Mouse (Mus musculus) B cell, adult 2 months (primary cell): ENCODE measurements around the gene Bnip1.

Experiments used
- DNase-seq, 2 experiments: peaks; one replicate each; pipeline ENCODE4 v3.0.0; 2022

The Bnip1 gene

GRCm38 (mm10) chr17:26780750-26781571, at the start of gene Bnip1:
Gene Bnip1, plus strand, starts transcription at chr17:26781066.
- DNase-seq = peak; percentile 77 to 78

DNA sequence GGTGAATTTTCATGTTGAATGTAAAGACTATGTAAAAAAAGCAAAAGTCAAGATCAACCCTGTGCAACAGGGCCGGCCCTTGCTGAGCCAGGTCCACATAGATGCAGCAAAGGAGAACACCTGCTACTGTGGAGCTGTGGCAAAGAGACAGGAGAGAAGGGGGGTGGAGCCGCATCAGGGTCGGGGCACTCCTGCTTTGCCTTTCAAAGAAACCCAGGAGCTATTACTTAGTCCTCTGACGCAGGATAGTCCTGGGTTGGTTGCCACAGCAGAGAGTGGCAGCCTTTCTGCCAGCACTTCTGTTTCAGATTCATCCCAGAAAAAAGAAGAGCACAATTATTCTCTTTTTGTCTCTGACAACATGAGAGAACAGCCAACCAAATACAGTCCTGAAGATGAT, 38.3 kb upstream of the Bnip1 start:
- DNase-seq = no peak

DNA sequence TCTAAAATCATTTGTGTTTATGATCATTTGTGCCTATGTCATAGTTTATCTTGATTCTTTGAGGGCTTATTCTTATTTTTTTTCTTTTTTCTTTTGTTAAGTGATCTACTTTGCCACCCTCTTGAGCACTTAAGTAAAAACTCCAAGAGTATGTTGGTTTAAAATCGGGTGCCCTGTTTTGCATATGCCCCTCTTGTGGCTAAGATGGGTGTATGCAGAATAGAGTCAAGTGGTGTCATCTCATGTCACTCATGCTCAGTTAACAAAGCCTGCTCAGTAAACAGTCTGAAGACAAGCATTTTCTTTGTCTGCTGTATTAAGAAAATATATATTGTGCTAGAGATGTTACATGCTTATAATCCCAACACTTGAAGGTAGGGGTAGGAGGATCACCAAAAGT, 37.6 kb upstream of the Bnip1 start:
- DNase-seq = no peak

GRCm38 (mm10) chr17:26749975-26750374, 30.9 kb upstream of the Bnip1 start:
- no peak for DNase-seq

GRCm38 (mm10) chr17:26752297-26752696, 28.6 kb upstream of the Bnip1 start:
- DNase-seq = no peak

DNA sequence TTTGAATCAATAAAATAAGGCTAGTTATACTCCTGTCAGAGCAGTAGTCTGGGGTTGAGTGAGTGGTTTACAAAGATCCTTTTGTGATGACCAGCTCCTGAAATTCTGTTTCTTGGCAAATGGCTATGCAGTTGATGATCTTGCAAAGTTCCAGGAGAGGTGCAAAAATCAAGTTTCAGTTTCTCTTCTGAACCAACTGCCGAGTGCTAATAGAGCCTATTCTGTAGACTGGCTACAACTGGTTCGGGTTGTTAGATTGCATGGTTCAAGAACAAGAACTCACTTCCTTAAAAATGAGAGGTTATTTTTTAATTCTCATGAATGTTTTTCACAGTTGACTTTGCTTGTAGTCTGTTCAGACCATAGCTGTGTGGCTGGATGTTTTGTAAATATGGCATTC, 27.4 kb upstream of the Bnip1 start:
- peak; percentile 30 to 45 for DNase-seq

DNA sequence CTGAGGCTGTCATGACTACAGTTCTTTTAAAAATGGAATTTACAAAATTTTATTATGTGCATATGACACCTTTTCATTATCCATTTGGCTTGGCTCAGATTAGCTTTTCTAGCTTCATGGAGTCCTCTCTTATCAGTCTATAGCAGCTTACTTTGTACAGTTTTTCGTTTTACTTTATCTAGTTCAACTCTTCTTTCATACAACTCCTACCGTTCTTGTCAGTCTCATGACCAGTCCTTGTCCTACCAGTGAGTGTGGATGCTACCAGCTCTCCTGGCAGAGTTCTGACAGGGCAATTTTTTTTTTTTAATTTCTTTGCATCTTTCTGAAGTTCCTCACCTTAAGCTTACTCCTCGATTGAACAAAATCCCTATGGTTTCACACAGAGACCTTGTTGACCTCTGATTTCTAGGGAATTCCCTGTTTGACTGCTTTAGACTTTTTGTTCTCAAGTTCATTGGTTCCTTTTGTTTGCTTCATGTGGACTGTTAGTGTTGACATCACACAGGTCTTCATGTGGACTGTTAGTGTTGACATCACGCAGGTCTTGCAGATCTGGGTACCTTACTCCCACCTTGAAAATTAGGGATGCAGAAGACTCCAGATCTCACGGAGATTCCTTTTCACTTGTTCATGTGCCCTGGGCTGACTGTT, 13.6 kb upstream of the Bnip1 start:
- no peak for DNase-seq

GRCm38 (mm10) chr17:26767754-26768124, 13.1 kb upstream of the Bnip1 start:
- DNase-seq = no peak

DNA sequence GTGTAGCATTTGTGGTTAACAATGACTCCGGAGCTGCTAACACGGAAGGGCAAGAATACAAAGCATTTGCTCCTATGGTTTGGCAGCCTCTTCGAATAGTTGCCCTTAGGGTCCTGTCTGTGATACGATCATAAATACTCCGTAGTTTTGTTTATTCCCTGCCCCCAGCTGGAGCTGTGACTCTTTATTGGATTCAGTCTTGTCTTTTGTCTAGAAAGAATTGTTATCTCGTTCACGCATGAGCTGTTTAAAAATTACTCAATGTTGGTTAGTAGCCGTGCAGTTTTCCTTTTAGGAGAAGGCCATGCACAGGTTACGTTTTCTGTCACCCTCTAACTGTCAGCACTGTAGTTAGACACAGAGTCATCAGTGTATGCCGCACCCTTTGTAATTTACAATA, 4.7 kb upstream of the Bnip1 start:
- DNase-seq = no peak

DNA sequence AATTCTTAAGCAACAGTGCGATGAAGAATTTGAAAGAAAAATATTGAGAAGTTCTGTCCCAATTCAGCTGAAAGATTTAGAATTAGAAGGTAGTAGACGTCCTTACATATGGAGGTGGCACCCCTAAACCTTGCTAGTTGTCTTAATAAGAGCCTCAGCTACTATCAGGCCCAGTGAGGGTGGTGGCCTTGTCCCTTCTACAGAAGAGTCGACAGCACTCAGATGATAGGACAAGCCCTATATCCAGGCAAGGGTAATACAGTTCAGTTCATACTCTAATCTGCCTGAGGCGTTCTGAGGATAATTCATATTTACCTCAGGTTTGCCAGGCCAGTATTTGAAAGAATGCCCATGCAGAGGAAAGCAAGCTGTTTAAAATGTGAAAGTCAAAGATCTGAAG, 2.9 kb upstream of the Bnip1 start:
- DNase-seq = no peak

DNA sequence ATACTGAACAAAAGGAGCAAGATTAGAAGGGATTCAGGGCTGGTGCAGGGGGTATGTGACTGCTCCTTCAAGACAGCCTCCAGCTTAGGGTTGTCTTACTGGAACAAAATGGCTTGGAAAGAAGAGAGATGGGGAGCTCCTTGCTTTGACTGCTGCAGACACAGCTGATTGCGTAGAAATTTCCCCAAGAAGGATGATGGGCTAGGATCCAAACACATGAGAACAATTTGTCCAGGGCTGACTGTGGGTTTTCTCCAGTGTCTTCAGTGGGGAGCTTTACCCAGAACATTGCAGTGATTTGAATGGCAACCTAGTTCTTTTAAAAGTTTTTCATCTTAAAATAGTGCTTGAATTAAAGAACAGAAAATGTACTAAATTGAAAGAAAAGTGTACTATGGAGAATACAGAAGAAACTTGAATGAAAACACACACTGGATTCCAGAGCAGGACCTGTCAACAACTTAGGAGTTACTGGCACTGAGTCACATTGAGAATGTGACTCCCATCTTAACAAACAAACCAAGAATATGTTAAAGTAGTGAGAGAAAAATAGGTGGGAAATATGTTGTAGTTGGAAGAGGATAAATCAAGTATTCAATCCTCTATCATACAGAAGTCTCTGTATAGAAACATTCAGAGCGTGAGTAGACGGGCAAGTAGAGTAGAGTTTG, 2.3 kb upstream of the Bnip1 start:
- DNase-seq = no peak

DNA sequence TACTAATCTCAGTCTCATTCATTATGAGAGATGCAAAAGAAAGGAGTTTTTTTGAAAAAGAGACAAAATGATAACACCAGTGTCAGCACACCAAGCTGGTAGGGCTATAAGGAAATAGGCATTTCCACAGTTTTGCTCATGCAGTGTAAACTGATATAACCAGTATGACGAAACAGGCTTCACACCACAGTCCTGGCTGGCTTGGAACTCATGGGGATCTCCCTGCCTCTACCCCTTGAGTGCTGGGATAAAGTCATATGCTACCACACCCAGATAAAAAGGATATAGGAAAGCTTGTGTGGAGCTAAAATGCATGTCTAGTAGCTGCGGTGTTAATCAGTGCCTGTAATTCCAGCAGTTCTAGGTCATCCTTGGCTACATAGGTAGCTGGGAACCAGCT, 1.4 kb upstream of the Bnip1 start:
- DNase-seq = no peak

GRCm38 (mm10) chr17:26781610-26782043, 761 bp downstream of the Bnip1 start:
- DNase-seq = no peak

- no peak for DNase-seq
Measured at GRCm38 (mm10) chr17:26784525-26784924, 3.7 kb downstream of the Bnip1 start.

DNA sequence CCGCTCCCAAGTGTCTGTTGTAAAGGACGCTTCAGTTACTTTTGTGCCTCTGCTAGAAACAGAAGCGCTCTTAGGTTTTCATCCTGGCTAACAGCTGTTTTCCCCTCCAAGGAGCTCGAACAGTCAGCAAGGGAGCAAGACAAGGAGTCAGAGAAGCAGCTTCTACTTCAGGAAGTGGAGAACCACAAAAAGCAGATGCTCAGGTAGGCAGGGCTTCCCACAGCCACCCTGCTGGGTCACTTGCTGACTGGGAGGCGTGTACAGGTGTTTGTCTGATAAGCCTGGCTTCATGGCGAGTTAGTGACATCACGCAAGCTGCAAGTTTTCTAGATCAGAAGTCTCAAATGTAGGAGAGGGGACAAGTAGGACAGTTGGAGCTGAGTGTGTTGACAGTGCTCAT, 5.7 kb downstream of the Bnip1 start:
- DNase-seq = no peak

DNA sequence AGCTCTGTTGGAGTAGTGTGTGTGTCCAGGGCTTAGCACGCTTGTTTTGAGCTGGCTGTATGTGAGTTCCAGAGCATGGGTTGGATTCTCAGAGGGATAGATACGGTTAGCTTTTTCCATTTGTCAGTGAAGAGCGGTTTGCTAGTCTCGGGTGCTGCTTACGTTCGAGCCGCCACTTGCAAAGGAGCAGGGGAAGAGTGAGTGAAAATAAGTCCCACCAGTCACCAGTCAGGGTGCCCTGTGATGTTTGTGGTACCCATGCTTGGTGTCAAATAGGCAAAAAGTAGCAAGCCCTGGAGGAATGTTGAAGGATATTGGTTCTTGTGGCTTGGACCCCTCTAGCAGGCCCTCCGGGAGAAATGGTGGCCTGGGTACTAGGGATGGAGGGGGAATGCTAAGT, 8.1 kb downstream of the Bnip1 start:
- no peak for DNase-seq

GRCm38 (mm10) chr17:26789460-26790268, 8.8 kb downstream of the Bnip1 start:
- DNase-seq = peak; percentile 36 to 47

DNA sequence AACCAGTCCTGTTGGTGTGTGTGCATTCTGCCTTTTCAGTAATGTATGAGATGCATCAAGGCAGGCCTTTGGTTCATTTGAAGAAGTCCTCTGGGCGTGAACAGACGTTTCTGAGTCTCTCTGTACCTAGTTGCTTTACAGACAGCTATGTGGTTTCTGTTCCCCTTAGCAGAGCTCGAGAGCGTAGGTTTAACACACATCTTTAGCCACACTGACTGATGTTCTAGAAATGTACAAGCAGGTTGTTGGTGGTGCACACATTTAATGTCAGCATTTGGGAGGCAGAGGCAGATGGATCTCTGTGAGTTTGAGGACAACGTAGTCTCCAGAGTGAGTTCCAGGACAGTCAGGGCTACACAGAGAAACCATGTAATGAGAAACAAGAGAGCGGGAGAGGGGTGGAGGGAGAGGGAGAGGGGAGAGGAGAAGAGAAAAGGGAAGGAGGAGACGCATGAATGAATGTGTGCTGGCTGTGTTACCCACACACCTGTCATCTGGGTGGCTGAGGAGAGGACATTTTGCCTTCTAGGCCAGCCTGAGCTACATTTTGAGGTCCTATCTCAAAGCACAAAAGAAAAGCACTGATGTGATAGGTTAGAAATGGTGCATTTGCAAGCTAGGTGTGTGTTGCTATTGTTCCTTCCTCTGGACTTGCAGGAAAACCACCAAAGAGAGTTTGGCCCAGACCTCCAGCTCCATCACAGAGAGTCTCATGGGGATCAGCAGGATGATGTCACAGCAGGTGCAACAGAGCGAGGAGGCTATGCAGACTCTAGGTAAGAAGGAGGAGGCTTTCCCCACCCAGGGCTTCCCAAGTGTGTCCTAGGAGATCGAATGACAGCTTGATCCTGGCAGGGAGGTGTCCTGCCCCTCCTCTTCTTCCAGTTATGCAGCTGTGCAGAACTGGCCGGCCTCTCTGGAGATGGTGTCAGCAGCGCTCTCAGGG, 9.7 kb downstream of the Bnip1 start:
- DNase-seq = peak; percentile 68

GRCm38 (mm10) chr17:26791580-26791979, 10.7 kb downstream of the Bnip1 start:
- DNase-seq = no peak

GRCm38 (mm10) chr17:26792096-26792495, 11.2 kb downstream of the Bnip1 start:
- no peak for DNase-seq

GRCm38 (mm10) chr17:26793068-26793765, 12.4 kb downstream of the Bnip1 start:
- DNase-seq = no peak
